Comparison of ENCODE assay signal across 8 mouse cellular contexts in the genomic region with DNA sequence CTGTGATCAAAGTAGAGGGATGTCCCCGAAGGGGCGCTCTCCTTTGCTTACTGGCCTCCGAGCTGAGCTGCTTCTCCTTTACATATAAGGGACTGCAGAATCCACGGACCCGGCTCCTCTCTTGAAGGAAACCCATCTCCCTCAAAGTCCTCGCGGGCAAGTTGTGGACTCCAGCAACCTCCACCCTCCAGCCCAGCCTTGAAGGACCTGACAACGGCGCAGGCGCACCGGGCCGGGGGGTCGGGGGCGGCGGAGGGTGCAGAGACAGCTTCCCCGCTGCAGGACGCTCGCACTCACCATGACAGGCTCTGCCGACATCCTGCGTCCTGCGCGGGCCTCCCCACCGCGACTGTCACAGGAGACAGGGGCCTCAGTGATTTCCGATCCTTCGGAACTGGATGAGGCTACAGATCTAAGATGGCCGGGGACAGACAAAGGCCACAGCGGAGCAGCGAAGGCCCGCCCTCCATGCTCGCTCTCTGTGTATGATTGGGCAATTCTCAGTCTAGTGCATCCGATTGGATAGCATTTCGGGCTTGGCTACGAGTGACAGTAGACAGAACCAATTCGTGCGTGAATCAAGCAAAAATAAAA. TPM values are rescaled to one million over a fixed set of nuclear protein-coding genes. Genes with fewer than 3 reads are reported as not detected.
DNase-seq lines count a peak whose midpoint lies in the region; ATAC-seq and TF ChIP-seq lines count a peak whose summit lies in the region.

A gene (minus strand): TSS at position 440 of the 594 bp plus-strand sequence.

- H3K27me3 ChIP-seq in embryonic facial prominence, embryonic 13.5 days = no peaks in the 10 kb centered on the region
- H3K27me3 ChIP-seq in kidney, adult 2 months (replicated peaks; ENCODE audit: control insufficient read depth, insufficient read depth, low read length) = no peaks in the 10 kb centered on the region
- H3K27me3 ChIP-seq in limb, embryonic 12.5 days = no peaks in the 10 kb centered on the region
- no peaks in the 10 kb centered on the region for H3K27me3 ChIP-seq in midbrain, embryonic 15.5 days (replicated peaks)
- no peaks in the 10 kb centered on the region for H3K27me3 ChIP-seq in spleen, adult 2 months (ENCODE audit: control insufficient read depth, insufficient read depth, low read length)

- H3K27ac ChIP-seq in embryonic facial prominence, embryonic 13.5 days = peak within 1 kb of the TSS; percentile 98
- peak within 1 kb of the TSS; percentile 45 for H3K27ac ChIP-seq in kidney, adult 2 months (ENCODE audit: insufficient read depth, low read depth, low read length)
- peak within 1 kb of the TSS; percentile 96 for H3K27ac ChIP-seq in limb, embryonic 12.5 days
- peak within 1 kb of the TSS; percentile 99 for H3K27ac ChIP-seq in midbrain, embryonic 15.5 days
- peak within 1 kb of the TSS; percentile 90 for H3K27ac ChIP-seq in spleen, adult 2 months (ENCODE audit: insufficient read depth, low read length)

- peak; percentile 100 for ATAC-seq in embryonic facial prominence, embryonic 13.5 days (ENCODE audit: insufficient number of reproducible peaks, insufficient read depth, low FRiP score, low TSS enrichment, low read depth)
- ATAC-seq in limb, embryonic 12.5 days (ENCODE audit: insufficient number of reproducible peaks, insufficient read depth, low FRiP score, low TSS enrichment, low read depth) = peak; percentile 100
- ATAC-seq in midbrain, embryonic 15.5 days (replicated peaks) = peak; percentile 100

- H3K9ac ChIP-seq in embryonic facial prominence, embryonic 13.5 days = peak within 1 kb of the TSS; percentile 96
- H3K9ac ChIP-seq in limb, embryonic 12.5 days (replicated peaks) = peak within 1 kb of the TSS; percentile 97
- H3K9ac ChIP-seq in midbrain, embryonic 15.5 days = peak within 1 kb of the TSS; percentile 95

- peak within 1 kb of the TSS; percentile 71 for H3K4me2 ChIP-seq in embryonic facial prominence, embryonic 13.5 days
- peak within 1 kb of the TSS; percentile 82 for H3K4me2 ChIP-seq in limb, embryonic 12.5 days
- H3K4me2 ChIP-seq in midbrain, embryonic 15.5 days = peak within 1 kb of the TSS; percentile 65

- peak; percentile 12 for TF ChIP-seq POLR2A in kidney, adult 2 months (IDR thresholded peaks at IDR 0.05; ENCODE audit: low read depth, low read length)
- no peak for TF ChIP-seq POLR2A in spleen, adult 2 months (IDR thresholded peaks at IDR 0.05; ENCODE audit: low read depth, low read length)

- H3K4me3 ChIP-seq in embryonic facial prominence, embryonic 13.5 days = peak within 1 kb of the TSS; percentile 82
- H3K4me3 ChIP-seq in kidney, adult 2 months (ENCODE audit: insufficient read depth, low read depth, low read length) = peak within 1 kb of the TSS; percentile 99
- H3K4me3 ChIP-seq in limb, embryonic 12.5 days (replicated peaks) = peak within 1 kb of the TSS; percentile 80
- H3K4me3 ChIP-seq in midbrain, embryonic 15.5 days = peak within 1 kb of the TSS; percentile 76
- H3K4me3 ChIP-seq in spleen, adult 2 months (ENCODE audit: extremely low read depth, insufficient read depth, insufficient read length) = peak within 1 kb of the TSS; percentile 97

- peaks cover 21% of the 10 kb centered on the region for H3K4me1 ChIP-seq in embryonic facial prominence, embryonic 13.5 days
- peaks cover 7% of the 10 kb centered on the region for H3K4me1 ChIP-seq in kidney, adult 2 months (ENCODE audit: control insufficient read depth, insufficient read depth, low read length)
- H3K4me1 ChIP-seq in limb, embryonic 12.5 days (replicated peaks) = peaks cover 23% of the 10 kb centered on the region
- H3K4me1 ChIP-seq in midbrain, embryonic 15.5 days = peaks cover 33% of the 10 kb centered on the region
- H3K4me1 ChIP-seq in spleen, adult 2 months (ENCODE audit: control insufficient read depth, insufficient read depth, insufficient read length) = no peaks in the 10 kb centered on the region

- H3K36me3 ChIP-seq in embryonic facial prominence, embryonic 13.5 days = peaks cover 22% of the 10 kb centered on the region
- peaks cover 2% of the 10 kb centered on the region for H3K36me3 ChIP-seq in kidney, adult 2 months (ENCODE audit: control insufficient read depth, insufficient read depth, low read length)
- peaks cover 26% of the 10 kb centered on the region for H3K36me3 ChIP-seq in limb, embryonic 12.5 days
- H3K36me3 ChIP-seq in midbrain, embryonic 15.5 days (replicated peaks) = peaks cover 8% of the 10 kb centered on the region
- H3K36me3 ChIP-seq in spleen, adult 2 months (ENCODE audit: control insufficient read depth, insufficient read depth, low read length) = peaks cover under 1% of the 10 kb centered on the region; the same call in 1 of the 2 replicates

- WGBS in embryonic facial prominence, embryonic 13.5 days = under 1% methylated on average over 36 of the region's 36 CpGs
- WGBS in kidney, adult 2 months = under 1% methylated on average over 36 of the region's 36 CpGs
- under 1% methylated on average over 36 of the region's 36 CpGs for WGBS in limb, embryonic 12.5 days
- under 1% methylated on average over 36 of the region's 36 CpGs for WGBS in midbrain, embryonic 15.5 days
- under 1% methylated on average over 36 of the region's 36 CpGs for WGBS in spleen, adult 2 months

- no peaks in the 10 kb centered on the region for H3K9me3 ChIP-seq in embryonic facial prominence, embryonic 13.5 days
- H3K9me3 ChIP-seq in limb, embryonic 12.5 days = no peaks in the 10 kb centered on the region
- H3K9me3 ChIP-seq in midbrain, embryonic 15.5 days = no peaks in the 10 kb centered on the region

- DNase-seq in 3134 (ENCODE audit: extremely low read depth, insufficient read length, low spot score) = peak; percentile 87
- peak; percentile 88 to 92 for DNase-seq in adrenal gland, postnatal 36 days
- peak; percentile 95 to 97 for DNase-seq in heart, adult 18-20 months
- peak; percentile 98 for DNase-seq in kidney, adult 2 months
- DNase-seq in spleen, adult 2 months (ENCODE audit: low read depth in 1 of 2, low spot score in 2 of 2) = peak; percentile 87 to 94

- no peak for TF ChIP-seq CTCF in kidney, adult 2 months (conservative IDR thresholded peaks at IDR 0.05; ENCODE audit: insufficient read depth, insufficient read length, low read depth, low read length)
- TF ChIP-seq CTCF in spleen, adult 2 months (IDR thresholded peaks at IDR 0.05; ENCODE audit: extremely low read depth, insufficient read depth, insufficient read length, insufficient replicate concordance) = no peak

RNA-seq across cellular contexts. Expression of the gene that starts here (rescaled TPM):
- 10 to 100 TPM; 12.0 to 13.2 TPM for total RNA-seq in adrenal gland, postnatal 36 days (2021)
- 43.2 and 43.8 TPM in 2 replicates for polyA plus RNA-seq in embryonic facial prominence, embryonic 13.5 days (2015; fragmentation: Nextera tagmentation; extraction: Ambion mirVana)
- 1 to 10 TPM; 8.0 to 8.5 TPM for total RNA-seq in heart, adult 18-20 months (2021)
- 0.90 and 1.7 TPM in 2 replicates for polyA plus RNA-seq in kidney, adult 2 months (2012; rRNA removed)
- polyA plus RNA-seq in limb, embryonic 12.5 days (2016; fragmentation: Nextera tagmentation; extraction: Ambion mirVana) = 51.1 and 54.9 TPM in 2 replicates
- 57.0 and 60.1 TPM in 2 replicates for polyA plus RNA-seq in midbrain, embryonic 15.5 days (2015; fragmentation: Nextera tagmentation; extraction: Ambion mirVana)
- 0.84 and 0.94 TPM in 2 replicates for polyA plus RNA-seq in spleen, adult 2 months (2012; rRNA removed)

Comparison
In these comparisons a context has a peak if more than half of its experiments do, and no peak if none do; other contexts are left out.
1. Peak in every context shown above with its lines: DNase-seq, ATAC-seq, H3K4me3 ChIP-seq and H3K27ac ChIP-seq.
2. RNA of the gene that starts here (polyA plus RNA-seq): 57.0 to 60.1 TPM in midbrain, embryonic 15.5 days, 51.1 to 54.9 TPM in limb, embryonic 12.5 days and 43.2 to 43.8 TPM in embryonic facial prominence, embryonic 13.5 days; 0.90 to 1.7 TPM in kidney, adult 2 months and 0.84 to 0.94 TPM in spleen, adult 2 months; every median in the first group is over 10 times any median in the second.
3. Peak in DNase-seq, H3K4me3 ChIP-seq and H3K27ac ChIP-seq in spleen, adult 2 months; RNA of the gene not detected or under 1 TPM.
4. H3K27ac ChIP-seq: peak in every context shown above with its lines; median percentile 99 in midbrain, embryonic 15.5 days; 98 in embryonic facial prominence, embryonic 13.5 days; 96 in limb, embryonic 12.5 days; 90 in spleen, adult 2 months; 45 in kidney, adult 2 months.